Mouse (Mus musculus) spleen, adult 2 months (tissue): ENCODE data around the gene Fam76a. TPM values are rescaled to one million over a fixed set of nuclear protein-coding genes. Genes with fewer than 3 reads are reported as not detected.

Experiments used
- DNase-seq, 2 experiments: peaks; one replicate each; pipeline versions ENCODE4 v3.0.0 to v3.0.0-alpha.2; 2012 to 2021; ENCODE audit warnings: low spot score in 2 of 2, low read depth in 1 of 2
- H3K27ac ChIP-seq: fragments of 200-500 bp; 2 replicates; pipeline ENCODE4 v1.5.1; 2012; ENCODE audit warnings: low read length, inconsistent platforms; ENCODE audit not compliant: insufficient read depth
- H3K27me3 ChIP-seq: fragments of 200-500 bp; 2 replicates; pipeline ENCODE4 v1.6.1; 2012; ENCODE audit warnings: mild to moderate bottlenecking, moderate library complexity, low read length, inconsistent platforms; ENCODE audit not compliant: control insufficient read depth, insufficient read depth
- H3K36me3 ChIP-seq: fragments of 200-500 bp; 2 replicates; pipeline ENCODE4 v1.6.1; 2012; ENCODE audit warnings: mild to moderate bottlenecking, low read length, inconsistent platforms; ENCODE audit not compliant: control insufficient read depth, insufficient read depth
- H3K4me1 ChIP-seq: fragments of 200-500 bp; 2 replicates; pipeline ENCODE4 v1.6.1; 2011; ENCODE audit warnings: inconsistent platforms; ENCODE audit not compliant: control insufficient read depth, insufficient read depth, insufficient read length
- H3K4me3 ChIP-seq: fragments of 200-500 bp; 2 replicates; pipeline ENCODE4 v1.5.1; 2011; ENCODE audit warnings: mild to moderate bottlenecking, inconsistent platforms; ENCODE audit not compliant: insufficient read depth, insufficient read length; ENCODE audit errors: extremely low read depth
- CTCF ChIP-seq: fragments of 200-500 bp; IDR thresholded peaks from 2 replicates; pipeline ENCODE4 v1.5.1; 2011; ENCODE audit warnings: mild to moderate bottlenecking, inconsistent platforms; ENCODE audit not compliant: insufficient read depth, insufficient read length, insufficient replicate concordance; ENCODE audit errors: extremely low read depth
- POLR2A ChIP-seq: fragments of 200-500 bp; IDR thresholded peaks from 2 replicates; pipeline ENCODE4 v1.6.1; 2011; ENCODE audit warnings: low read depth, low read length, inconsistent platforms
- WGBS: fragments of 180-500 bp; shearing (Covaris S2); methylation state at CpG from one replicate; pipeline ENCODE4 v1.1.7; 2018; 5-methylcytosine and 5-hydroxymethylcytosine counted together
- polyA plus RNA-seq: library from polyadenylated mRNA; depleted of rRNA; stranded (reverse); fragments of >200 nt; gene quantifications from 2 replicates; pipeline ENCODE4 v1.2.3, GENCODE M21; 2012

Gene Fam76a
- polyA plus RNA-seq, 1 experiment, result 7.2 TPM

GRCm38 (mm10) chr4:132962628-132963027, 40.3 kb upstream of the Fam76a start:
- peaks cover 32% of the 10 kb centered on the region for H3K4me1 ChIP-seq
- H3K4me3 ChIP-seq, result no peak overlapping the region
- H3K27me3 ChIP-seq, result no peaks in the 10 kb centered on the region
- DNase-seq, result no peak
- no peaks in the 10 kb centered on the region for H3K36me3 ChIP-seq
- no peak overlapping the region for H3K27ac ChIP-seq
- 38% methylated on average over 4 of the region's 4 CpGs for WGBS
- no peak for TF ChIP-seq POLR2A
- TF ChIP-seq CTCF, result no peak

GRCm38 (mm10) chr4:132961866-132962265, 39.5 kb upstream of the Fam76a start:
- H3K4me3 ChIP-seq, result no peak overlapping the region
- no peaks in the 10 kb centered on the region for H3K27me3 ChIP-seq
- H3K4me1 ChIP-seq, result peaks cover 32% of the 10 kb centered on the region
- no peaks in the 10 kb centered on the region for H3K36me3 ChIP-seq
- TF ChIP-seq POLR2A, result no peak
- no peak for TF ChIP-seq CTCF
- no peak for DNase-seq
- WGBS, result 84% methylated on average over 5 of the region's 5 CpGs
- peak overlapping the region; percentile 75 for H3K27ac ChIP-seq

GRCm38 (mm10) chr4:132960864-132961639, 38.7 kb upstream of the Fam76a start:
- no peaks in the 10 kb centered on the region for H3K36me3 ChIP-seq
- peak overlapping the region; percentile 75 for H3K27ac ChIP-seq
- no peak overlapping the region for H3K4me3 ChIP-seq
- 59% methylated on average over 13 of the region's 13 CpGs for WGBS
- H3K4me1 ChIP-seq, result peaks cover 32% of the 10 kb centered on the region
- TF ChIP-seq POLR2A, result no peak
- TF ChIP-seq CTCF, result no peak
- H3K27me3 ChIP-seq, result no peaks in the 10 kb centered on the region
- no peak for DNase-seq

DNA sequence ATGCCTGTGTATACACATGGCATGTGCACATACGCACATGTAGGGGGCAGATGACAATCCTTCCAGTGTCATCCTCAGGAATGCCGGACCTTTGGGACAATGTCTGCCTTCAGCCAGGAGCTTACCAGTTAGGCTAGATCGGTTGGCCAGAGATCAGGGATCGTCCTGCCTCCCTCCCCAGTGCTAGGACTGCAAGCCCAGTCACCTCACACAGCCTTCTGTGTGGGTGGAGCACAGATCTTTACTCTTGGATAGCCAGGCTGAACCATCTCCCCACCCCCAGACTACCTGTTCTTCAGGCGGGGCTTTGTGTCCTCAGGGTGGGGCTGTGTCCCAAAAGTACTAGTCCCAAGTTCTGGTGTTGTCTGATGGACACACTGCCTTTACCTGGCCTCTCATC, 38.0 kb upstream of the Fam76a start:
- peaks cover 32% of the 10 kb centered on the region for H3K4me1 ChIP-seq
- H3K27ac ChIP-seq, result peak overlapping the region; percentile 75
- H3K27me3 ChIP-seq, result no peaks in the 10 kb centered on the region
- no peaks in the 10 kb centered on the region for H3K36me3 ChIP-seq
- no peak for DNase-seq
- no peak overlapping the region for H3K4me3 ChIP-seq
- whole genome bisulfite sequencing, result 74% methylated on average over 5 of the region's 5 CpGs
- TF ChIP-seq POLR2A, result no peak
- TF ChIP-seq CTCF, result no peak

- Histone ChIP-seq H3K4me3 (no peak overlapping the region), H3K27me3 (no peaks in the 10 kb centered on the region), H3K4me1 (peaks cover 32% of the 10 kb centered on the region), H3K27ac (peak overlapping the region; percentile 75), H3K36me3 (no peaks in the 10 kb centered on the region)
- 60% methylated on average over 3 of the region's 3 CpGs for WGBS
- DNase-seq, result no peak
- TF ChIP-seq POLR2A (no peak), CTCF (no peak)
Measured at GRCm38 (mm10) chr4:132959679-132960045, 37.3 kb upstream of the Fam76a start.

DNA sequence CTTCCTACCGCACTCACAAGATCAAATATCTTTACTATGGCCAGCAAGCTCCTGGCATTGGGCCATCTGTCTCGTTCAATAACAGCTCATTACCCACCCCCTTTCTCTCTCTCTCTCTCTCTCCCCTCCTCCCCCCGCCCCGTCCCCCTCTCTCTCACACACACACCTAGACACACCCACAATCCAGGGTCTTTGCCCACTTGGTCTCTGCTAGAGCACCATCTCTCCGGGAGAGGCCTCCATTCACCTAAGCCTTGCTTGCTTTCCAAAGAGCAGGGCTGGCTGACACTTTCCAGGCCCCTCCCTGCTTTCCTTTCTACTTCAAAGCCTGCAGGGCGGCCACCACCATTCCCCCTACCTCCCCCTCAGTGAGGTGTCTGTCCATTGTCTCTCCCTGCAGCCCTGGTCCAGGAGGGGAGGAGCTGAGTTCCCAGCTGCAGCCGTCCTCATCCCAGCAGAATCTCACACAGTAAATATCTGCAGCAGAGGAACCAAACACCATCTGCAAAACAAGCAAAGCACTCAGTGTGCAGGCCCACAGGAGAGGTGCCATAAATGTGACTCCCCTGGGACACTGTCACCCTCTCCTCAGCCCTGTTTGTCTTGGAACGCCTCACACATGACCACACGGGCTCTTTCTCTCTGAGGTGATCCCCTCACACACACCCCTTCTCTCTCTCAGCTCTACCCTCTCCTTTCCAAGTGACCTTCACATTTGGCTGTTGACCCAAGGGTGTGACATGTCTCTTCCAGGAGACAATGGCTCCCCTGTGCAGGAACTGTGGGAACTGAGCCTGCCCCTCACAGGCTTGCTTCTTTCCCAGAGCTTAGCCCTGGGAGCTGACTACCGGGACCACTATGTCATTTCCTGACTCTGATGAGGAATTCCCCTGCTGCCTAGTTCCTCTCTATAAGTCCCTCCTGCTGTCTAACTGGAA, 36.7 kb upstream of the Fam76a start:
- Histone ChIP-seq H3K27ac (peak overlapping the region; percentile 75), H3K4me3 (no peak overlapping the region; the same call in 1 of the 2 replicates), H3K4me1 (peaks cover 32% of the 10 kb centered on the region), H3K36me3 (no peaks in the 10 kb centered on the region), H3K27me3 (no peaks in the 10 kb centered on the region)
- TF ChIP-seq CTCF (no peak), POLR2A (no peak; the same call in 1 of the 2 replicates)
- no peak for DNase-seq
- 58% methylated on average over 10 of the region's 10 CpGs for WGBS

- Histone ChIP-seq H3K36me3 (no peaks in the 10 kb centered on the region), H3K27ac (no peak overlapping the region), H3K27me3 (no peaks in the 10 kb centered on the region), H3K4me1 (peaks cover 17% of the 10 kb centered on the region; the same call in 1 of the 2 replicates), H3K4me3 (no peak overlapping the region)
- no peak for DNase-seq
- 78% methylated on average over 2 of the region's 2 CpGs for WGBS
- TF ChIP-seq POLR2A, result no peak
- TF ChIP-seq CTCF, result no peak
Measured at GRCm38 (mm10) chr4:132955395-132955791, 33.0 kb upstream of the Fam76a start.
